Mouse (Mus musculus) myocyte (in vitro differentiated cells): ENCODE results near the gene Dus3l.

Experiments
- CEBPB ChIP-seq: IDR thresholded peaks from 2 replicates; pipeline ENCODE4 v1.6.1; 2011; ENCODE audit warnings: mild to moderate bottlenecking, moderate library complexity; ENCODE audit not compliant: poor library complexity, insufficient read depth, severe bottlenecking
- E2F4 ChIP-seq: IDR thresholded peaks from one replicate; pipeline ENCODE4 v1.6.1; 2011; ENCODE audit warnings: mild to moderate bottlenecking, control low read depth, moderate library complexity; ENCODE audit not compliant: insufficient read depth
- MAX ChIP-seq: IDR thresholded peaks from one replicate; pipeline ENCODE4 v1.6.1; 2011; ENCODE audit warnings: low read depth, mild to moderate bottlenecking, control low read depth
- MYOD1 ChIP-seq, 3 experiments: IDR thresholded peaks; one replicate each; pipeline ENCODE4 v1.6.1; 2011; ENCODE audit warnings: control low read depth in 2 of 3, low read depth in 2 of 3, mild to moderate bottlenecking in 2 of 3, moderate library complexity in 1 of 3; ENCODE audit not compliant: insufficient read length in 2 of 3, control insufficient read depth in 1 of 3
- MYOG ChIP-seq, 3 experiments: IDR thresholded peaks; one replicate each; pipeline ENCODE4 v1.6.1; 2011; ENCODE audit warnings: control low read depth in 2 of 3, low read depth in 2 of 3, mild to moderate bottlenecking in 2 of 3; ENCODE audit not compliant: insufficient read length in 2 of 3, control insufficient read depth in 1 of 3, insufficient read depth in 1 of 3
- POLR2A ChIP-seq: IDR thresholded peaks from one replicate; pipeline ENCODE4 v1.6.1; 2011; ENCODE audit warnings: low read depth, mild to moderate bottlenecking, control low read depth, moderate library complexity; ENCODE audit not compliant: insufficient read length
- POLR2AphosphoS2 ChIP-seq: IDR thresholded peaks from one replicate; pipeline ENCODE4 v1.6.1; 2011; ENCODE audit warnings: low read depth, control low read depth; ENCODE audit not compliant: insufficient read length
- REST ChIP-seq: IDR thresholded peaks from one replicate; pipeline ENCODE4 v1.6.1; 2011; ENCODE audit warnings: mild to moderate bottlenecking, control low read depth, moderate library complexity; ENCODE audit not compliant: insufficient read depth, insufficient read length
- TCF12 ChIP-seq: IDR thresholded peaks from one replicate; pipeline ENCODE4 v1.6.1; 2011; ENCODE audit warnings: mild to moderate bottlenecking, control low read depth; ENCODE audit not compliant: poor library complexity, insufficient read depth, severe bottlenecking
- TCF3 ChIP-seq: IDR thresholded peaks from one replicate; pipeline ENCODE4 v1.6.1; 2011; ENCODE audit warnings: low read depth, control low read depth; ENCODE audit not compliant: insufficient read length
- USF1 ChIP-seq: IDR thresholded peaks from one replicate; pipeline ENCODE4 v1.6.1; 2011; ENCODE audit warnings: low read depth, mild to moderate bottlenecking, control low read depth, moderate library complexity

- TF ChIP-seq POLR2A (no peak), MYOD1 (IDR thresholded peaks at IDR 0.05; ENCODE audit: control insufficient read depth in 1 of 3, insufficient read length in 2 of 3, low read depth in 2 of 3) (no peak), MAX (no peak), POLR2AphosphoS2 (no peak), TCF3 (no peak), USF1 (no peak), E2F4 (no peak), REST (no peak), MYOG (IDR thresholded peaks at IDR 0.05; ENCODE audit: control insufficient read depth in 1 of 3, insufficient read depth in 1 of 3, insufficient read length in 2 of 3, low read depth in 2 of 3) (no peak), CEBPB (no peak), TCF12 (no peak)
Measured at GRCm38 (mm10) chr17:56754271-56755185, 10.0 kb upstream of the Dus3l start.
